Mouse (Mus musculus): Measurements from ENCODE around the gene Ankrd34a. TPM values are rescaled to one million over a fixed set of nuclear protein-coding genes. Genes with fewer than 3 reads are reported as not detected.
"Not testable (repeated sequence)": the region's sequence is repeated elsewhere in the genome, so short reads cannot be mapped to it uniquely, and the experiment has no call there.

Ankrd34a gene
- polyA plus RNA-seq, 1 experiment from 2014 or later: 2.4 TPM

DNA sequence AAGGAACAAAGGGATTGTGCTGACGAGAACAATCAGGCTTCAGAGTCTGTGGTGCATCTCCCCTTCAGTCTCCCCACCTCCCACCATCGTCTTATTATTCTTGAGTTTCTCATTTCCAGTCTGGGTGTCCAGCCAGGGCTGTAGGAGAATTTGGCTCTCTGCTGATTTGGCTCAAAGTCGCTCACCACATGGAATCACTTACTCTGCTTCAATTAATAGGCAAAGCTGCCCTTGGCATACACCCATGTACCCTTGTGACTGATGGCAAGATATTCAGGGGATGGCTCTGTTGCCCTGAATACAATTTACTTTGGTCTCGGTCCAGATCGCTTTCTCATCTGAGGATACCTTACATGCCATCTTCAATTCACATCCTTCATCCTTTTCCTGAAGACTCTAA lies 6.9 kb downstream of the Ankrd34a start:
- ATAC-seq (ENCODE audit: low FRiP score): no peak
- 52% methylated on average over 5 of the region's 5 CpGs for WGBS
- Histone ChIP-seq H3K36me3 (ENCODE audit: control insufficient read depth, insufficient read depth, low read length) (no peaks in the 10 kb centered on the region), H3K27me3 (ENCODE audit: control insufficient read depth, insufficient read depth, low read length) (peaks cover 2% of the 10 kb centered on the region; the same call in 1 of the 2 replicates), H3K4me2 (replicated peaks; ENCODE audit: low read depth, low read length) (peak overlapping the region; percentile 61), H3K9ac (ENCODE audit: low read depth, low read length) (peak overlapping the region; percentile 78; the same call in 1 of the 2 replicates), H3K27ac (ENCODE audit: low read depth, low read length) (no peak overlapping the region), H3K9me3 (ENCODE audit: control insufficient read depth, low read length) (no peaks in the 10 kb centered on the region), H3K4me1 (replicated peaks; ENCODE audit: control insufficient read depth, insufficient read depth, low read length) (peaks cover 3% of the 10 kb centered on the region), H3K4me3 (ENCODE audit: low read depth, low read length) (peak overlapping the region; percentile 87; the same call in 1 of the 2 replicates)
- no peak for DNase-seq (ENCODE audit: low spot score)

DNA sequence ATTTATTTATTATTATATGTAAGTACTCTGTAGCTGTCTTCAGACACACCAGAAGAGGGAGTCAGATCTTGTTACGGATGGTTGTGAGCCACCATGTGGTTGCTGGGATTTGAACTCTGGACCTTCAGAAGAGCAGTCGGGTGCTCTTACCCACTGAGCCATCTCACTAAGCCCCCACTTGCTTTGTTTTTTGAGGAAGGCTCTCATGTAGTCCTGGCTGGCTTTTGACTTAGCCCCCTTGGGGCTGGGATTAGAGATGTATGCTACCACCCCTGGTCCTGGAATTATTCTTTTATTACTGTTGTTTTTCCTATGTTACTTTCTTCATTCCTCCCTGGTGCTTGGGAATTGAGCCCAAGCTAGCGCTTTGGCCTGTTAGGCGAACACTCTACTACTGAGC lies 9.6 kb downstream of the Ankrd34a start:
- not testable (repeated sequence) for H3K4me1 ChIP-seq (replicated peaks; ENCODE audit: control insufficient read depth, insufficient read depth, low read length); H3K4me3 ChIP-seq (ENCODE audit: low read depth, low read length)
- WGBS: 89% methylated on average over 3 of the region's 4 CpGs

DNA sequence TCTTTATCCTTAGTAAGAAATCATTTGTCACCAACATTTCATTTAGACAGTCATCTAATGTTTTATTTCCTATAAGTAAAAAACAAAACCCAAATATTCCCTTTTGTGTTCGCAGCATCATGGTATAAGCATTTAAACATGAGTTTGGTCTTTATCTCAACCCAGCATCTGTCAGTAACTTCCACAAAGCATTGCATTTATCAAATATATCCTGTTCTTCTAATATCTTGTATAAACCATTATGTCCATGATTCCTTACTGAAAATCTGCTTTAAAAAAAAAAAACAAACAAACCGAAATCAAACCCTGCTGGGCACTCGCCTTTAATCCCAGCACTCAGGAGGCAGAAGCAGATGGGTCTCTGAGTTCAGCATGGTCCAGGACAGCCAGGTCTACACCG lies 10.2 kb downstream of the Ankrd34a start:
- Histone ChIP-seq H3K4me1 (replicated peaks; ENCODE audit: control insufficient read depth, insufficient read depth, low read length) (no peaks in the 10 kb centered on the region), H3K27me3 (ENCODE audit: control insufficient read depth, insufficient read depth, low read length) (no peaks in the 10 kb centered on the region), H3K4me3 (ENCODE audit: low read depth, low read length) (no peak overlapping the region), H3K4me2 (replicated peaks; ENCODE audit: low read depth, low read length) (no peak overlapping the region), H3K36me3 (ENCODE audit: control insufficient read depth, insufficient read depth, low read length) (no peaks in the 10 kb centered on the region), H3K9ac (ENCODE audit: low read depth, low read length) (no peak overlapping the region), H3K27ac (ENCODE audit: low read depth, low read length) (no peak overlapping the region), H3K9me3 (ENCODE audit: control insufficient read depth, low read length) (no peaks in the 10 kb centered on the region)
- no peak for DNase-seq (ENCODE audit: low spot score)
- ATAC-seq (ENCODE audit: low FRiP score): no peak
- WGBS: 93% methylated on average over 4 of the region's 4 CpGs

More for the DNA sequence above, 9.6 kb downstream of the Ankrd34a start:
- not testable (repeated sequence) for H3K9me3 ChIP-seq (ENCODE audit: control insufficient read depth, low read length); H3K9ac ChIP-seq (ENCODE audit: low read depth, low read length); DNase-seq (ENCODE audit: low spot score); H3K4me2 ChIP-seq (replicated peaks; ENCODE audit: low read depth, low read length); H3K36me3 ChIP-seq (ENCODE audit: control insufficient read depth, insufficient read depth, low read length); H3K27ac ChIP-seq (ENCODE audit: low read depth, low read length); ATAC-seq (ENCODE audit: low FRiP score); H3K27me3 ChIP-seq (ENCODE audit: control insufficient read depth, insufficient read depth, low read length)

DNA sequence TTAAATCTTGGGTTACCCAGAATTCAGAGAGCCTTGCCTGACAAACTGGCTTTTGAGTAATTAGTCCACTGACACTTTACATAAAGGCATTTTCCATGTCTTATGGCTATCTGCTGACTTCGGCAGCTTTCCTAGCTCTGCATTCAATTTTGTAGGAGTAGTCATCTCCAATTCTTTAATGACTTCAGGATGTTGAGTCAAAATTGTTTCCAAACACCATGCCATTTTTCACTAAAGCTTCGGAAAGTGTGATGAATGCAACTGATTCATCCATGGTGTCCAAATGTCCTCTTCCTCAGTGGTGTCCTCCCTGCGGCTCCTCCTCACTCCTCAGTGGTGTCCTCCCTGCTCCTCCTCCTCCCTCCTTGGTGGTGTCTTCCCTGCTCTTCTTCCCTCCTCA lies 21.5 kb downstream of the Ankrd34a start:
- no peaks in the 10 kb centered on the region for H3K4me1 ChIP-seq (replicated peaks; ENCODE audit: control insufficient read depth, insufficient read depth, low read length)
- DNase-seq (ENCODE audit: low spot score) (no peak), ATAC-seq (ENCODE audit: low FRiP score) (no peak)
- H3K4me3 ChIP-seq (ENCODE audit: low read depth, low read length): no peak overlapping the region
- H3K27ac ChIP-seq (ENCODE audit: low read depth, low read length): no peak overlapping the region
- H3K4me2 ChIP-seq (replicated peaks; ENCODE audit: low read depth, low read length): no peak overlapping the region
- H3K36me3 ChIP-seq (ENCODE audit: control insufficient read depth, insufficient read depth, low read length): peaks cover 9% of the 10 kb centered on the region; the same call in 1 of the 2 replicates
- no peak overlapping the region for H3K9ac ChIP-seq (ENCODE audit: low read depth, low read length)
- no peaks in the 10 kb centered on the region for H3K27me3 ChIP-seq (ENCODE audit: control insufficient read depth, insufficient read depth, low read length)
- no peaks in the 10 kb centered on the region for H3K9me3 ChIP-seq (ENCODE audit: control insufficient read depth, low read length)
- WGBS: 95% methylated on average over 3 of the region's 3 CpGs

DNA sequence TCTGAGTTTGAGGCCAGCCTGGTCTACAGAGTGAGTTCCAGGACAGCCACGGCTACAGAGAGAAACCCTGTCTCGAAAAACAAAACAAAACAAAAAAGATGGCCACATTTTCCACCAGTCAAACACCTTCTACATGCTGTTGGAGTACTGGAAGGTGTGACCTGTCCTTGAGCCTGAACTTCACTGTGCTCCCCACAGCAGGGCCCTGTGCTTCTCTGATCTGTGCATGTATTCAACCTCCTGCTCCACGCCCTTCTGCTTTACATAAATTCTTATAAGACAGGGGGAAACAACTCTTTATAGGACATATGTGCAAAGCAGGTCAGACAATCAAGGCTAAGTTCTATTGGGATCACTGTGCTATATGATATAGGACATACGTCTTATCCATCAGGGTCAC lies 26.8 kb downstream of the Ankrd34a start:
- H3K9me3 ChIP-seq (ENCODE audit: control insufficient read depth, low read length): no peaks in the 10 kb centered on the region
- 93% methylated on average over 4 of the region's 4 CpGs for WGBS
- ATAC-seq (ENCODE audit: low FRiP score): no peak

DNA sequence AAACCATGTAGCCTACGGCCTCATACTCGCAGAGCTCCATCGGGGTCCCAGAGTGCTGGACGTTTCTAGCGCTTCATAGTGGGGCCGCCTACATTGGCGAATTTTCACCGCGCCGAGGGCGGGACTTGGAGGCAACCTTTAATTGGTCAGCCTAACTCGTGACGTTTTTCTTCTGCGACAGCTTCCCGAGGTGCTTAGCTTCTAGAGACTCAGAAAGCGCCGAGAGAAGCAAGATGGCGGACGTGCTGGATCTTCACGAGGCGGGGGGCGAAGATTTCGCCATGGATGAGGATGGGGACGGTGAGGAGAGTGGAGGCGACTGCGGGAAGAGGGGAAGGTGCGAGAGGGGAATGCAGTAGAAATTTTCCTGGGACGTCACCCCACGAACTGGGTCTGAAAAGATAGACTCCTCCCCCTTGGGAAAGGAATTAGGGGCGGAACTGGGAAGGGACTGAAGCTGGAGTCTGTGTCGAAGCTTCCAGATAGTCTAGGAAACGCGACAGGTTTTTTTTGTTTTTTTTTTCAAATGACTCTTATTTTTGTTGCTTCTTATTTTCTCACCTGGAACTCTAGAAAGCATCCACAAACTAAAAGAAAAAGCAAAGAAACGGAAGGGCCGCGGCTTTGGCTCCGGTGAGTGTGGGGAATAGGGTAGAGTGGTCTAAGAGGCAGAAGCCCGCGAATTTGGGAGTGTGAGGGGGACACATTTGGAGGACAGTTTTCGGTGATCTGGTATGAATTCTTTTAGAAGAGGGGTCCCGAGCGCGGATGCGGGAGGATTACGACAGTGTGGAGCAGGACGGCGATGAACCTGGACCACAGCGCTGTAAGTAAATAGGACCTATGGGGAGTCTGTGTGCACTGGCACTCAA lies 33.5 kb downstream of the Ankrd34a start, which contains the start of gene Rbm8a:
Rbm8a (plus strand) TSS at position 205 of the 872 bp plus-strand sequence.
- Histone ChIP-seq H3K4me3 (ENCODE audit: low read depth, low read length) (peak within 1 kb of the TSS; percentile 73), H3K4me2 (replicated peaks; ENCODE audit: low read depth, low read length) (peak within 1 kb of the TSS; percentile 78), H3K4me1 (replicated peaks; ENCODE audit: control insufficient read depth, insufficient read depth, low read length) (no peaks in the 10 kb centered on the region; the same call in 1 of the 2 replicates), H3K27me3 (ENCODE audit: control insufficient read depth, insufficient read depth, low read length) (no peaks in the 10 kb centered on the region), H3K9ac (ENCODE audit: low read depth, low read length) (peak within 1 kb of the TSS; percentile 79), H3K27ac (ENCODE audit: low read depth, low read length) (peak within 1 kb of the TSS; percentile 56; the same call in 1 of the 2 replicates), H3K36me3 (ENCODE audit: control insufficient read depth, insufficient read depth, low read length) (peaks cover 2% of the 10 kb centered on the region; the same call in 1 of the 2 replicates), H3K9me3 (ENCODE audit: control insufficient read depth, low read length) (no peaks in the 10 kb centered on the region)
- ATAC-seq (ENCODE audit: low FRiP score) (peak; percentile 94), DNase-seq (ENCODE audit: low spot score) (peak; percentile 98)
- under 1% methylated on average over 48 of the region's 48 CpGs for WGBS

More for the DNA sequence above, 26.8 kb downstream of the Ankrd34a start:
- no peak overlapping the region for H3K9ac ChIP-seq (ENCODE audit: low read depth, low read length)
- no peak overlapping the region for H3K4me3 ChIP-seq (ENCODE audit: low read depth, low read length)
- no peak overlapping the region for H3K27ac ChIP-seq (ENCODE audit: low read depth, low read length)
- no peak overlapping the region for H3K4me2 ChIP-seq (replicated peaks; ENCODE audit: low read depth, low read length)
- no peaks in the 10 kb centered on the region for H3K4me1 ChIP-seq (replicated peaks; ENCODE audit: control insufficient read depth, insufficient read depth, low read length)
- peaks cover 3% of the 10 kb centered on the region; the same call in 1 of the 2 replicates for H3K36me3 ChIP-seq (ENCODE audit: control insufficient read depth, insufficient read depth, low read length)
- no peaks in the 10 kb centered on the region for H3K27me3 ChIP-seq (ENCODE audit: control insufficient read depth, insufficient read depth, low read length)
- no peak for DNase-seq (ENCODE audit: low spot score)

DNA sequence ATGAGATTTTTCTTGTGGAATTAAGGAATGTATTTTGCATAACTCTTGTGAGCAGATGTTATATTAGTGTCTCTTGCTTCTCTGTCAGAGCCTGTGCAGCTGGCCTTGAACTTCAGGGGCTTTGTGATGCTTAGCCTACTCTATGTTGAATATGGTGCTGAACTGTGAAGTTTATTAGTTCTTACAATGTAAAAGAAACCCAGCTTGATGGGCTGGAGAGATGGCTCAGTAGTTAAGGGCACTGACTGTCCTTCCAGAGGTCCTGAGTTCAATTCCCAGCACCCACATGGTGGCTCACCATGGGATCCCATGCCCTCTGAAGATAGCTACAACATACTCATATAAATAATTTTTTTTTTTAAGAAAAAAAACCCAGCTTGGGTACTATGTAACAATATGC lies 35.6 kb downstream of the Ankrd34a start:
- Histone ChIP-seq H3K27ac (ENCODE audit: low read depth, low read length) (no peak overlapping the region), H3K4me2 (replicated peaks; ENCODE audit: low read depth, low read length) (no peak overlapping the region), H3K4me3 (ENCODE audit: low read depth, low read length) (no peak overlapping the region), H3K9ac (ENCODE audit: low read depth, low read length) (no peak overlapping the region), H3K4me1 (replicated peaks; ENCODE audit: control insufficient read depth, insufficient read depth, low read length) (no peaks in the 10 kb centered on the region; the same call in 1 of the 2 replicates), H3K27me3 (ENCODE audit: control insufficient read depth, insufficient read depth, low read length) (no peaks in the 10 kb centered on the region), H3K9me3 (ENCODE audit: control insufficient read depth, low read length) (no peaks in the 10 kb centered on the region), H3K36me3 (ENCODE audit: control insufficient read depth, insufficient read depth, low read length) (peaks cover 2% of the 10 kb centered on the region; the same call in 1 of the 2 replicates)
- DNase-seq (ENCODE audit: low spot score) (no peak), ATAC-seq (ENCODE audit: low FRiP score) (no peak)

DNA sequence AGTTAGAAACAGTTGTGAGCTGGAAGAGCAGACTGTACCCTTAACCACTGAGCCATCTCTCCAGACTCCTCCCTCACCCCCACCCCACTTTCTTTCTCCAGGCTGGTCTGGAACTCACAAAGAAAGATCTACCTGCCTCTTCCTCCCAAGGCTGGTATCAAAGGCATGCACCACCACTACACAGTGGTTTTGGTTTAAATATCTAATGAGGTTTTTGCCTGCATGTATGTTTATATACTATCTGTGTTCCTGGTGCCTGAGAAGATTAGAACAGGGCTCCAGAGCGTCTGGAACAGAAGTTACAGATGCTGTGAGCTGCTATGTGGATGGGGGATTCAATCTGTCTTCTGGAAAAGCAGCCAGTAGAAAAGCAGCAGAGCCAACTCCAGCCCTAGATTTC lies 37.6 kb downstream of the Ankrd34a start:
- H3K36me3 ChIP-seq (ENCODE audit: control insufficient read depth, insufficient read depth, low read length): peaks cover 2% of the 10 kb centered on the region; the same call in 1 of the 2 replicates
- H3K4me3 ChIP-seq (ENCODE audit: low read depth, low read length): no peak overlapping the region
- H3K4me1 ChIP-seq (replicated peaks; ENCODE audit: control insufficient read depth, insufficient read depth, low read length): no peaks in the 10 kb centered on the region; the same call in 1 of the 2 replicates
- no peak overlapping the region for H3K4me2 ChIP-seq (replicated peaks; ENCODE audit: low read depth, low read length)
- H3K27me3 ChIP-seq (ENCODE audit: control insufficient read depth, insufficient read depth, low read length): no peaks in the 10 kb centered on the region
- 79% methylated on average over 1 of the region's 1 CpGs for WGBS
- no peak for ATAC-seq (ENCODE audit: low FRiP score)
- H3K27ac ChIP-seq (ENCODE audit: low read depth, low read length): no peak overlapping the region
- DNase-seq (ENCODE audit: low spot score): no peak
- no peak overlapping the region for H3K9ac ChIP-seq (ENCODE audit: low read depth, low read length)
- H3K9me3 ChIP-seq (ENCODE audit: control insufficient read depth, low read length): no peaks in the 10 kb centered on the region

All from hindbrain, embryonic 11.5 days (tissue).